Mouse (Mus musculus): ENCODE measurements at regions not wholly inside any gene's neighbourhood (a gene's known extent, or its start where the extent isn't known, plus 50 kb on each side); places are given as distances from the start of the nearest gene placed in this dataset.

- DNase-seq (ENCODE audit: low read depth in 2 of 2, low spot score in 2 of 2), result no peak
Observed at GRCm38 (mm10) chr3:103500366-103500765, 74.7 kb upstream of the Syt6 start.

- no peak for DNase-seq (ENCODE audit: low read depth in 2 of 2, low spot score in 2 of 2)
Observed at GRCm38 (mm10) chr3:103504160-103504559, 70.9 kb upstream of the Syt6 start.

- no peak for DNase-seq (ENCODE audit: low read depth in 2 of 2, low spot score in 2 of 2)
Observed at GRCm38 (mm10) chr3:103513411-103513810, 61.6 kb upstream of the Syt6 start.

- no peak for DNase-seq (ENCODE audit: low read depth in 2 of 2, low spot score in 2 of 2)
Observed at GRCm38 (mm10) chr3:103514061-103514460, 61.0 kb upstream of the Syt6 start.

DNA sequence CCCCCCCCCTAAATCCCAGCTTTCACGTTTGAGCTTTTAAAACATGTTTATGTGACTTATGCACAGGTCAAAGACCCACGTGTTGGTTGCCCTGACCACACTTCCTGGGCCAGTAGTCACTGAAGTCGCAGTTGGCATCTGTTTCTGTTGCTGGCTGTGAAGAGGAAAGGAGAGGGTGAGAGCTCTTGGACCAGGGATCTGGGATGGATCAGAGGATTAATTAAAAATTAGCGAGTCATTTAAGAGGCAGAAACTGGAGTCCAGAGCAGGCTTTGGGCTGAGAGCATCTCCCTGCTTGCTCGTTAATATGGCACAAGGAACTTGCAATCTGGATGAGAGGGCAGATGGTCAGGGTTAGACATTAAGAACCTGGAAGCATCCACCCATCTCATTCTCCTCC is 59.1 kb upstream of the Syt6 start:
- no peak for DNase-seq (ENCODE audit: low read depth in 2 of 2, low spot score in 2 of 2)

DNA sequence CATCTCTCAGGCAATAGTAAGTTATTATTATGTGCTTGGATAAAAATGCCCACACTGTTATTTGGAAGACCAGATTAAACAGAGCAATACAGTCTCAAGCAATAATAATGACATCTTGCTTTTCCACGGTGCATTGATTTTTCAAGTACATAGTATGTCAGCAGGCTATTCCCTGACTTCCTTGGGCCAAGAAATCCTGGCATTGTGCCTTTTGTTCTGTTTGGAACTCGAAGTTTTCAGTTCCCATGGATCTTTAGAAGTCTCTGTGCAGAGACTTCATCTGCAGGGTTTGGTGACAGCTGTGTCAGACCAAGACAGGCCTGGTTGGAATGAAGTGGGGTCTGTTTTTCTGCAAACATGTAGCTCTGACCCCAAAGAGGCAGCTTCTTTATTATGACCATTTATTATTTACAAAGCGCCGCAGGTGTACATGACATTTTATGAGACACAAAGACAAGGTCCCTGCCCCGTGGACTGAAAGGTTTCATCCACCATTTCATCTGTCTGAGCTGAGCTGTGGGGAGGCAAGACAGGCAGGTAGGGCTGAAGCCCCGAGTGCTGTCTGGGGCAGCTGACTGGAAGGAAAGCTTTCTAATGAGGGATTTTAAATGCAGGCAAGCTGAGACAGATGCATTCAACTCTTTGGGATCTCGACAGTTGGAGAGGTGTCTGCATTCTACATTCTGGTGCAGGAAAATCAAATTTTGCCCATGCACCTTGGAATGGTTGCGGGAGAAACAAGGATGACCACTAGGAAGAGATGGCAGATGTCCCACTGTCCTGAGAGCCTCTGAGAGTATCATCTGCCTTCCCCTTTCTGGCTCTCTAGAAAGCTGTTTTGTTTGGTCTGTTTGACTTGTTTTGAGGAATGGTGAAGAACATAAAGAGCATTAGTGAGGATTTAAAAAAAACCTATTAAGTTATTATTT is 57.4 kb upstream of the Syt6 start:
- no peak for DNase-seq (ENCODE audit: low read depth in 2 of 2, low spot score in 2 of 2)

DNA sequence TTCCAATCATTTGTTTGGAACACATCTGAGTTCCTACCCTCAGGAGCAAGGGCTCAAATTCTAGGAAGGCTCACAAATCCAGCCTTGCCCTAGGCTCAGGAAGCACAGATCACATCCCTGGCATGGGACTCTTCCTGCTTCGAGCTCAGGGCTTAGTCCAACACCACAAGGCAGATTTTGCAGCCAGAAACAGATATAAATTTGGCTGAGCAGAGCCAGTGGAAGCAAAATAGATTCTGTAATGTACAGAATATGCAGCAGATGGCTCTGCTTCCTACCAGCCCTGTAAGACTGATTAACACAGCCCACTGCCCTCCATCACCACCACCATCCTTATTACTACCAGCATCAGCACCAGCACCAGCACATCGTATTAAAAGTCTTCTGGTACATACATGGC is 56.4 kb upstream of the Syt6 start:
- DNase-seq (ENCODE audit: low read depth in 2 of 2, low spot score in 2 of 2), result no peak
